Mouse (Mus musculus): ENCODE measurements around the gene Gm10058.
"Not testable (repeated sequence)": the region's sequence is repeated elsewhere in the genome, so short reads cannot be mapped to it uniquely, and the experiment has no call there.

Gm10058 gene

DNA sequence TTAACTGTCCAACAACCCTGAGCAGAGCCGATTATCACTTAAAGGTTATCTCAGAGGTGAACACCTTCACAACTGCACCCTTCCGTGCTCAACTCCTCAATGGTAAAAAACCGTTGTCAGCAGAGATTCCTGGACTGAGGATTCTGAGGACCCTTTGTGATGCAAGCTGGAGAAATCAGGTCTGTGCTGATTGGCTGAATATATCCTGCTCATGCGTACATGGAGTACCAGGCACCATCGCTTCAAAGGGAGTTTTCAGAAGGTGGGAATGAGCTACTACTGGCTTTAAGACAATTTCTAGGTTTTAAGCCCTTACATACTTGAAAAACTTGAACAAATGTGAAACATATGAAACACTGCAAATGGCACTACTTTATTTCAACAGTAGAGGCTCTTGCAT, at the start of gene Gm10058:
Gene Gm10058 (minus strand): TSS at position 101 of the 400 bp plus-strand sequence.
- not testable (repeated sequence) for DNase-seq
